Mouse (Mus musculus): ENCODE data around the gene Aacs.
"Not testable (repeated sequence)": the region's sequence is repeated elsewhere in the genome, so short reads cannot be mapped to it uniquely, and the experiment has no call there.

The Aacs gene

DNA sequence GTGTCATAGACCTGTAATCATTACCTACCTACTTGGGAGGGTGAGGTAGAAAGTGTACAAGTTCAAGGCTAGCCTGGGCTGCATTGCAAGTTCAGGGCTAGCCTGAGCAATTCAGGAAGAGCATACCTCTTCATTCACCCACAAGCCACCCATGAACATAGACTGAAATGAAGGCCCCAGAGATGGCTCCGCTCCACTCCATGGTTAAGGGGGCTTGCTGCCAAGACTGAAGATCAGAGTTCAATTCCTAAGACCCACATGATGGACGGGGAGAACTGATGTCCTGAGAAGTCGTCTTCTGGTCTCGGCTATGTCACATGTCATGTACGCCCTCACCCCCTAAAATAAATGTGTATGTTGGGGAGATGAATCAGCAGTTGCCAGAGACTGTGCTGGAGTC lies 9.1 kb upstream of the Aacs start:
- peak; percentile 70 for DNase-seq

DNA sequence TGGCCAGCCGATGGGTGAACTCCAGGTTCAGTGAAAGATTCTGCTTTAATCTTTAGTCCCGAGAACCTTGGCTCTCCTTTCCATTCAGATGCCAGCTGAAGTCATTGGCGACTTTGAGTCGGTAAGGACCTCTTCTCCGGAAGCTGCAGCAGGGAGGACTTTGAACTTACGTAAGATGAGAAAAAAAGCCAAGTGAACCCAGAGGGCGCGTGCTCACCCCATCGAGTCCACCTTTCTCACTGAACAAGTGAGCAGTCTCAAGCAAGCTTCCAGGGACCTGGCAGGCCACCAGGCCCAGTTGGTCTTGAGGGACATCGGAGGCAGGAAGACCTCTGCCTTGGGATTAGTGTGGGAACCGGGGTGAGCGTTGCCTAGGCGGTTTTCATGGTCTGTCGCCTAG lies 8.4 kb upstream of the Aacs start:
- DNase-seq: peak; percentile 95

DNA sequence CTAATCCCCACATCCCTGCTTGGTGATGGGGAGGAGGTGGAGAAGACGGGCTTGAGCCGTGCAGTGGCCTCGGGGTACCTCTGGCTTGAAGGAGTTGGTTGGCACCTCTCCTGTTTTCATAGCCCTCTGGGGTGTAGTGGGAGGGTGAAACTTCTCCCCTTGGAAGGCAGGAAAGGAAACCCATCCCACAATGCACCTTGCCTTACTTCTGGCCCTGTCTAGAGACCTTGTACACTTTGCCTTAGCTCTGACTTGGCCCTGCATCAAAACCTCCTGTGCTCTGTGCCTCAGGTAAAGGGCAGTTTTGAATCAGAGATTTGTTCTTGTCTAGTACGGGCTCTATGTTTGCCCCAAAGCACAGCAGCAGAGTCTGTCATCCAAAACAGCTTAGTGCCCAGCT lies 4.9 kb upstream of the Aacs start:
- peak; percentile 83 for DNase-seq

DNA sequence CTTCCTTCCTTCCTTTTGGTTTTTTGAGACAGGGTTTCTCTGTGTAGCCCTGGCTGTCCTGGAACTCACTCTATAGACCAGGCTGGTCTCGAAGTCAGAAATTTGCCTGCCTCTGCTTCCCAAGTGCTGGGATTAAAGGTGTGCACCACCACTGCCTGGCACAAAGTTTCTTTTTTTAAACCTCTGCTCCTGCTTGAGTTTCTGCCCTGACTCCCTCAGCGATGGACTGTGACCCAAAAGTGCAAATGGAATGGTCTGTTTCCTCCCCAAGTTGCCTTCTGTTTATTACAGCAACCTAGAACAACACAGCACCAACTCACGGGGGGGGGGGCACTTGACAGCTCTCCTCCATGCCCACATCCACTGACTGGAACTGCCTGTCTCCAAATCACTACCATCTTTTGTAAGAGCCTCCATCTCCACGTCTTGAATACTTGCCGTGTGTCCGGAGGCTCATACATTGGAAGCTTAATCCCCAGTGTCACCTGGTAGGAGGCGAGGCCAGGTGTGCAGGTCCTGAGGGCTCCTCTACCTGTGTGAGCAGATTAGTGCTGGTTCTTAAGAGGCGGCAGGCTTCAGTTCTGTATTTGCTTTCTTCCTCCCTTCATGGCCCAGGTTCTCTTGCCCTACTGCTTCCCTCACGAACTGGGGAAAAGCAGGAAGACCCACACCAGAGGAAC lies 2.7 kb upstream of the Aacs start:
- DNase-seq: peak; percentile 64

DNA sequence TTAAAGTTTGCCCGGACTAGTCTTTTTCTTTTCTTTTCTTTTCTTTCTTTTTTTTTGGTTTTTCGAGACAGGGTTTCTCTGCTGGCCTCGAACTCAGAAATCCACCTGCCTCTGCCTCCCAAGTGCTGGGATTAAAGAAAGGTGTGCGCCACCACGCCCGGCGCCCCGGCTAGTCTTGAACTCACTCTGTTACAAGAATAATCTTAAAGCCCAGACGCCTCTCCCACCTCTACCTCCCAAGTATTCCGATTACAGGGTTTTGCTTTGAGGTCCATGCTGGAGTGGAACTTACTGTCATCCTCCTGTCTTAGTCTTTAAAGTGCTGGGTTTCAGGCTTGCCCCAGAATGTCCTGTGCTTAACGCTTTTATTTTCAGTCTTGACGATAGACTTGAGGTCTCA lies 584 bp upstream of the Aacs start:
- no peak for DNase-seq

DNA sequence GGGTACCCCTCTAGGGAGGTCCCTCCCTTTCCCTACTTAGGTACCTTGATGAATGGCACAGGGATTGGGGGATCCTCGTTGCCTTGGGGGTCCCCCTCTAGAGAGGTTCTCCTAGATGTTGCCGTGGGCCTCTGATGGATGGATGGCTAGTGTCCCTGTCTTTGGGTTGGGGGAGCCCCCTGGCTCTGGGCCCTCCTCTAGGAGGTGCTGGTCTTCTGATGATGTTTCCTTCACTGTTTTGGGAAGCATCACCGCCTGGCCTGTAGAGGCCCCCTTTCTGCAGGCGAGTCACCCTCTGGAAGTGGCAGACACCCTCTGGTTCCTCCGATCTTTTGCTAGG lies 642 bp downstream of the Aacs start:
- DNase-seq: no peak

DNA sequence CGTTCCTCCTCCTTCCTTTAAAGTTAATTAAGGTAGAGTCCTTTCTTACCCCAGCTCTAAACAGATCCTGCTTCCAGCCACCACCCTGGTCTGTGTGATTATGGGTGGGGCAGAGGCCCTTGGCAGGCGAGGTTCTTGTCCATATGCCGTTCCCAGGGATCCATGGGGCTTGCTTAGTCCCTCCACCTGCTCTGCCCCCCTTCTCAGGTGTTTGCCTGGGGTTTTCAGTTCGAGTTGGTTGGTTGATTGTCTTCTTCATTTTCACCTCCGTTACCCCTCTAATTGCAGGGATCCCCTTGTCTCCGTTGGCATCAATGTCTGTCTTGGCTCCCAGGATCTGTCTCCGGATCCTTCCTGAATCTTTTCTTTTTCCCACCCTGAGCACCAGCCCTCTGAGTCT lies 1.2 kb downstream of the Aacs start:
- DNase-seq: peak; percentile 27

DNA sequence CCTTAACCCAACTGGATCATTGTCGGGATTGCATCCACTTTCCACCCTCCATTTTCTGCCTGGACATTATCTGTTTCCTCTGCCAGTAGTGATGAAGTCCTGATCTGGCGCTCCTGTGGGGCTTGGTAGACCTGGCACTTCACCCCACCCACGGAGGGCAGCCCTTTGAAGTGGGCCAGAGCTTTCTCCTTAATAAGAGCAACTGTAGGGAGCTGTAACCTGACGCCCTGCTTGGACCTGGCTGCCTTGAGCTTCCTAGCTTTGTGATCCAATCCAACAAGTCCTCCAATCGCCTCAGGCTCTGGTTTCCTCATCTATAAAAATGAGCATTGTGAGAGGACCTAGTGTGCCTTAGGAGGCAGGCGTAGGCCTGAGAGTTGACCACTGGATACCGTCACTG lies 1.9 kb downstream of the Aacs start:
- DNase-seq: no peak

DNA sequence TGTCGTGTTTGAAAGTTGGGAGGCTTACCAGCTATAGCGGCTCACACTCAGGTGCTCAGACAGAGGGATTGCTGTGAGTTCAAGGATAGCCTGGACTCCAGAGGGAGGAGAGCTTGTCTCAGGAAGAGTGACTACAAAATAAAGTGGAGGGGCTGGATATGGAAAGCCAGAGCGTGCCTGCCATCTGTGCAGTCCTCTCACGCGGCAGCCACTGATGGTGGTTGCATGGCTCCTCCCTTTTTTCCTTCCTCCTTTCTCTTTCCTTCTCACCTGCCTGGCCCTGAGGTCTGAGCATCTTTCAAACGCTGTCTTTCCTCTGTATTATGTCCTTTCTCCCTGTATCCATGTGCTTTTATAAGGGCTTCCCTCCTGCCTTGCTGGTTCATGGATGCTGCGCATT lies 2.4 kb downstream of the Aacs start:
- DNase-seq: no peak

DNA sequence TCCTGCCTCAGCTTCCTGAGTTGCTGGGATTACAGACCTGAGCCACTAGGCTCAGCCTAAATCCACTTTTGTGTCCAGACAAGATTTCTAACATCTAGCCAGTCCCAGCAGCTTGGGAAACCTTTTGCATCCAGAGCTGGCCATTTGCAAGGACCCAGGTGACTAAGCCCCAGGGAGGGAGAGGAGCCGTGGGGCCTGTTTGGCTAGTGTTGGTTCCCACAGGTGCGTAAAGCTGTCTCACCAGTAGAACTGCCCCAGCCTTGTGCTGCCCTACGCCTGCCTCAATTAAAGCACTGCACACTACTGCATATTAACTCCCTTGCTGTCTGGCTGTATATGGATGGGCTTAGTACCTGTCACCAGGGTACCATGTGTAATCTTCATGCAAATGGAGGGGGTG lies 3.8 kb downstream of the Aacs start:
- no peak for DNase-seq

DNA sequence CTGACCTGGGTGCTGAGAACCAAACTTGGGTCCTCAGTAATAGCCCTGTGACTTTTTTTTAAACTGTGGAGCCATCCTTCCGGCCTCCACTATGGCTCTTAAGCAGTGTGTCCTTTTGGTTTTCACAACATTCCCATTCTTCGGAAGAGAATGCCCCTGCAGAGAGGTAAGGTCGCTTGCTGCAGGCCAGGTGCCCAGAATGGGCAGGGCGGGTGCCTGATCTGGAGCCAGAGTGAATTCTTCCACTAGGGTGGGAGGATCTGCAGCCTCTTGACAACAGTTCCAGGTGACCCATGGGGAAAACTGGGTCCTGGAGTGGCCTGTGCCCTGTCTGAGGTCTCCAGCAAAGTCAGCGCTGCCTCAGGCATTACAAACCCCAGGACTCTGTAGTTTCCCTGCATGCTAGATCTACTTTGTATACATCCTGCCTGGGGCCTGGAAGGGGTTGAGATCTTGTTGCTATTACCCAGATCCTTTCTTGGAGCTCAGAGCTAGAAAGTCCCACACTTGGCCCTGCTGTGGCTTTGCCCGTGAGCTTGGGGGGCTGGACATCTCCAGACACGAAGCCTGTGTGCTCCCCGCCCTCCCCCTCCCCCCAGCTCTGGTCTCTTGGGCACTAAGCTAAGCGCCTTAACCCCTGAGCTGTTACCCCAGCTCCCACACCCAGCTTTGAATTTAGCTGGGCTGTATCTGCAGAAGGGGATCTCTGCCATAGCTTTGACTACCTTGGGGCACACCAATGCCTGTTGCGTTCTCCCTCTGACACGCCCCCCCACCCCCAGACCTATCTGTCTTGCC lies 5.0 kb downstream of the Aacs start:
- peak; percentile 28 for DNase-seq

DNA sequence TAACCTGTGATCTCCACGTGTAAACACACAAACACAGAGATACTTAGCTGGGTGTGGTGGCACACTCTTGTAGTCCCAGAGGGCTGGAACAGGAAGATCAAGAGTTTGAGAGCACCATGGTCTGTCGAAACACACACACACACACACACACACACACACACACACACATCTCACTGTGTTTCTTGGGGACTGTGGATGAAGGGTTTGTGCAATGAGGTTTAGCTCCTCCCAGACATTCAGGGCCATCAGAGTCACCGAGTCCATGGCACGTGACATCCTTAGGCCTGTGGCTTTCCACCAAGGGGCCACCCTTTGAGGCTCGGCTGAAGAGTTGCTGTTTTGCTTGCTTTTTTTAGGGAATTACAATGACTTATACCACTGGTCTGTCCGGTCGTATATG lies 6.9 kb downstream of the Aacs start:
- no peak for DNase-seq

DNA sequence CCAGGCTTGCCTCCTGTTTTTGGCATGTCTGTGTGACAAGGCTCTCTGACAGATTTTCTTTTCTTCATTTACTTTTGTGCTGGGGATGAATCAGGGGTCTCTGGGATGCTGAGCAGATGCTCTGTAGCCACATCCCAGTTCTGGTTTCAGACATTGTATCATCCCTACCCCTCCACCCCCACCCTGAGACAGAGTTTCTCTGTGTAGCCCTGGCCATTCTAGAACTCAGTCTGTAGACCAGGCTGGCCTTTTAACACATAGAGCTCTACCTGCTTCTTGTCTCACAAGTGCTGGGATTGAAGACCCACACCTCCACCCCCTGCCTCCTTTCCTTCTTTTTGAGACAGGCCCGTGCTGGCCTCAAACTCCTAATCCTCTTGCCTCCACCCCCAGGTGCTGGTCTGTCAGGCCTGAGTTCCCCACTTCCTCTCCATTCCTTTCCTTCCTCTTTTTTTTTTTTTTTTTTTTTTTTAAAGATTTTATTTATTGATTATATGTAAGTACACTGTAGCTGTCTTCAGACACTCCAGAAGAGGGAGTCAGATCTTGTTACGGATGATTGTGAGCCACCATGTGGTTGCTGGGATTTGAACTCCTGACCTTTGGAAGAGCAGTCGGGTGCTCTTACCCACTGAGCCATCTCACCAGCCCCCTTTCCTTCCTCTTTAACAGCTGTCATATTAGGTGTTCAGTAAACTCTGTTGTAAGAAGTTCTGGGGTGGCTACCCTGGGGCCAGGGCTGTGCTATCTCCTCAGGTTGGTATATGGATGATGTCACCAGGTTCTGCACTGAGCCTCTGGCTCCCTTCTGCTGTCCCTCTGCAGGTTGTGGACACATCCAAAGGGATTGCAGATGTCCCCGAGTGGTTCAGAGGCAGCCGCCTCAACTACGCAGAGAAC lies 8.3 kb downstream of the Aacs start:
- no peak for DNase-seq

DNA sequence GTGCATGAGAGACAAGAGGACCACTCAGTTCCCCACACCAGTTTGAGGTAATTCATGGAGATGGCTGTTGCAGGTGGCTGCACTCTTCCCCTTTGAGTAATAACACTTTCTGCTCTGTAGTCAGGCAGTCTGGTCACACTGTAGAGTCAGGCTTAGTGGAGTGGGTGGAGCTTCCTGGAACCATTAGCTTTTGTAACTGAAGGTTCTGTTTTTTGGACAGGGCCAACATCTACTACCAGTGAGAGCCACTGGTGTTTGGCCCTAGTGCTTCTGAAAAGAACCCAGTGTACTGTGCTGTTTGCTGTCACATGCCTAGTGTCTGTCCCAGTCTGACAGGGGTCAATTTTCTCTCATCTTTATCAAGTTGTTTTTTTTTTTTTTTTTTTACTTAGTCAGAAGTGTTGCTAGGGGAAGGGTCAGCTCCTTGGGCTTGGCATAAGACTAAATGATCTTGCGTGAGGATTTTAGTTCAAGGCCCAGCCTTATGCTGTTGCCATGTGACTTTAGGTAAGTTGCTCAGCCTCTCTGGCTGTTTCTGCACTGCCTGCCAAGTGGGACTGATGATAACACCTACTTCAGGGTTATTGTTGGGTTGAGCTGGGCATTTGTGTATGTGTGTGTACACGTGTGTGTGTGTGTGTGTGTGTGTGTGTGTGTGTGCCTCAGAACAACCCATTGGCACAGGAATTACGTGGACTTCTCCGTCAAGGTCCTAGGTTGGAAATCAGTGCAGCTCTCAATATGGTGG lies 9.6 kb downstream of the Aacs start:
- DNase-seq: peak; percentile 55

DNA sequence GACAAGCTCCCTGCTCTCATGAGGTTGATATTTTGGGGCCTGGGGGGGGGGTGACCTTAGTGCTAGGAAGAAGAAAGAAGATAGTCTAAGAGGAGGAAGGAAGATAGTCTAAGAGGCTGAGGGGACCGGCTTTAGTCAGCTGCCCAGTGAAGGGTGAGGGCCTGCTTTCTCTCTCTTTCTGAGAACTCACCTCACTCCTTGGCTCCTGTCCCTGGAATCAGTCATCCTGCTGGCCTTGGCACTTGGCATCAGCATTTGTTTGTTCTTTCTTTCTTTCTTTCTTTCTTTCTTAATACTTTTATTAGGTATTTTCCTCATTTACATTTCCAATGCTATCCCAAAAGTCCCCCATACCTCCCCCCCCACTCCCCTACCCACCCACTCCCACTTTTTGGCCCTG lies 10.5 kb downstream of the Aacs start:
- DNase-seq: peak; percentile 31

DNA sequence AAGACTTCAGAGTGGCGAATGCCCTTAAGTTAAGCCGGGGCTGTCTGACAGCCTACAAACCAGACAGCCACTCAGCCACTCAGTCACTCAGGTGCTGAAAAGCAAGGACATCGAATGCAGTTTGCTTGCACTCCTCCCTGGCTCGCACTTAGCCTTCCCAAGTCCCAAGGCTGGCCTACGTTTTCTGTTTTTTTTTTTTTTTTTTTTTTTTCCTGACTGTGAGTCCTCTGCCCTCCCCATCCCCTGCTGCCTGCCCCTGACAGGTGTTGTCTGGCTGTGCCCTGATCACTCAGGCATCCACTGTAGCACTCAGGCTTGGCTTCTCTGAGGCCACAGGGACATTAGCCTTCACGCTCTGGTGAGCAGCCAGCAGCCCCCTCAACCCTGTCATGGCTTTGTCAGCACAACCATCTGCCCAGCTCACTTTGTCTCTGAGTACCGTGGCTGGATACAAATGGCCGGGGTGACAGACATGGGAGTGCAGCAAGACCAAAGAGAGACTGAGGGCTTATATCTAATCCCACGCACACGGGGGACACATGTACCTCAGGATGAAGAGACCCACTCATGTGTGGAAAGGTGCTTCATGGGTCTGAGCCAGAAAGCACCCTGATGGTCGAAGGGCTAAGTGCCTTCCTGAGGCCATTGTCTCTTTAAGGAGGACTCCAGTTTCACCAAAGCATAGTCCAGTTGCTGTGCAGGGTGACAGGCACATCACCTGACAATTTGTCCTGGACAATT lies 11.9 kb downstream of the Aacs start:
- DNase-seq: peak; percentile 93

DNA sequence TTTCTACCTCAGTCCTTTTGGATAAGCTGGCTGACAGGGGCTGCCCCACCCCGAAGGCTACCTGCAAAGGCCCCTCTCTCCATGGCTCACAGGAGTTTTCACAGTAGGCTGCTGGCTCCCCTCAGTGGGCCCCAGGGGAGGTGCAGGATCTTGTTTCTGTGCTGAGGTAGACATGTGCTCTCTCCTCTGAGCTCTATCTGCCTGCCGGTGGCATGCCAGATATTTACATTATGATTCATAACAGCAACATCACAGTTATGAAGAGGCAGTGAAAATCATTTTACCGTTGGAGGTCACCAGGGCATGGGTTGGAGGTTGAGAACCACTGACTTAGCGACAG lies 12.5 kb downstream of the Aacs start:
- no peak for DNase-seq

DNA sequence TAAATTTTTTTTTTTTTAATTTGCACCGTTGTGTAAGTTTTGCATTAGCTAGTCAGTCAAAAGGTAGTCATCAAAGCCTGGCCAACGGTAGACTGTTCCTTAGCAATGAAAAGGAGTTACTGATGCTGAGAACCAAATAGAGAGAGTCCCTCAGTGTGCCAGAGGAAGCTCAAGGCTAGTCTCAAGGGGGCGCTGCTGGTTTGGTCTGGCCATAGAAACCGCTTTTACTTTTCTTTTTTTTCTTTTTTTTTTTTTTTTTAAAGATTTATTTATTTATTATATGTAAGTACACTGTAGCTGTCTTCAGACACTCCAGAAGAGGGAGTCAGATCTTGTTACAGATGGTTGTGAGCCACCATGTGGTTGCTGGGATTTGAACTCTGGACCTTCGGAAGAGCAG lies 13.3 kb downstream of the Aacs start:
- DNase-seq: not testable (repeated sequence)

DNA sequence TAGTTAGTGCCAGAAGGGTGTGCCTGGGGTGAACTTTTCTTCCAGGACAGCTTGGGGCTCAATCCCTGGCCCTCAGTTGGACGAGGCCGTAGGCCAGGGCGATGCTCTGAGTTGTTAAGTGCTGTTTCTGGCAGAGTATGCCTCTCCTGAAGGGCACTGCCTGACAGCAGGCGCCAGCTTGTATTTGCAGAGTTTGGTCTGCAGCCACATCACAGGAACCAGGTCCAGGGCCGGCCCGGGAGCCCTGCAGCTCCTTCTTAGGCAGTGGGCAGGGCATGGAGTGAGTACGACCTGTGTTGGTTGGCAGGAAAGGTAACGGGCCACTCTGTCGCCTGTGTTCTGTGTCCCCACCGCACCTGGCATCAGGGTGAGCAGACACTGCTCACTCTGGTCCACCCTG lies 15.5 kb downstream of the Aacs start:
- DNase-seq: no peak

DNA sequence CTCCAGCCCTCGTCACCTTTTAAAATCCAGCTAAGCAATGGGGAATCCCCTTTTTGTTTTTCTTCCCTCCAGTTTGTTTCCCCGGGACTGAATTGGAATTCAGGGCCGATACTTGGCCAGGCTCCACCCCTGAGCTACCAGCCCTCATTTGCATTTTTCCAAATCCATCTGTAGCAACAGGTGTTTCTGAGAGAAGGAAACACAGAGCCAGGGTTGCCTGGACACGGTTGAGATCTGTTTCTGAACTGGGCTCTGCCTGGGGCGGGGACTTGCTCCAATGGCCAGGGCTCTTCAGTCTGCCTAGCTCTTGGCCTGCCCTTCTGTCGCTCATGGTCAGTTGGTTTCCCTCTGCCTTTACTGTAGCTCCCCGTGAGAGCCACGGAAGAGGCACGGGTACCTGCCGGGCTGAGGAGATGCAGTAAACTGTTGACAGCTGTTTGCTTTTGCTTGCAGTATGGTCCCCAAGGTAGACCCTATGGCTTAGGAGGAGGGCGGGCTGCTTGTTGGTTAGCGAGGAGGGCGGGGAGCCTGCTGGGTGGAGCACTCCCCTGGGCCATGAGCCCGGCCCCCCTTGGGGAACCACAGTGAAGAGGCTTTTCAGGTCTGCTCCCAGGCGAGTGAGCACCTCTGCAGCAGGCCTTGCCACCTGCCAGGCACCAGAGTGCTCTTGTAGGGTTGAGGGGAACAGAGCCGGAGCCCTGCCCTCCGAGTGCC lies 16.9 kb downstream of the Aacs start:
- DNase-seq: no peak

DNA sequence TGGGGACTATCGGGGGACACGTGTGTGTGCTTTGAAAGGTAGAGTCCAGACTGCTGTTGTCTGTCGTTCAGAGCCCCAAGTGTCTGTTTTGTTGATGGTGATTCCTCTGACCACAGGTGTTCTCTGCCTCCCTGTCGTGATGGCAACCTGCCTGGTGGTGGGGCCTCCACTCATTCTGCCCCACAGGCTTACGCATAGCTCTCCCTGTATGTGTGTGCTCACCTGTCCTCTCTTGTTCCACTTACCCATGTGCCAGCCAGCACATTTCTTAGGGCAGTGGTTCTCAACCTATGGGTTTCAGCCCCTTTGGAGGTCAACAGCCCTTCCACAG lies 17.4 kb downstream of the Aacs start:
- DNase-seq: no peak

DNA sequence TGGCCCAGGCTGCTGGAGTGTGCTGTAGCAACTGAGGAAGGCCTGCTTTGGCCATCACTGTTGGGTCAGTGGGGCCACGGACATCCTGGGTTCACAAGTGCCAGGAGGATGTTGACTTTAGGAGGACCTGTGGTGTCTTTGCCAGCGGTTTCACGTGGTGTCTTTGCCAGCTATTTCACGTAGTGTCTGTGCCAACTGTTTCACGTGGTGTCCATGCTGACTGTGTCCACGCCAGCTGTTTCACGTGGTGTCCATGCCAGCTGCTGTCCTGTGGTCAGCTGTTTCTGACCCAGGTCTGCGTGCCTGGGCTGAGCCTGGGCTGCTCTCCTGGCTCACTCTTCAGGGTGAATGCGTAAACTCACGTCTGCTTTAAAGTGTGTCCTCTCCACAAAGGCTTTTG lies 20.0 kb downstream of the Aacs start:
- peak; percentile 88 for DNase-seq
